Mouse (Mus musculus) heart, embryonic 16.5 days (tissue): ENCODE results near the gene Hoxa6. TPM values are rescaled to one million over a fixed set of nuclear protein-coding genes. Genes with fewer than 3 reads are reported as not detected.

Source experiments
- ATAC-seq: fragments of 200-750 bp; cut with Nextera tagmentation; replicated peaks from 2 replicates; pipeline ENCODE4 v1.8.0; 2017; ENCODE audit warnings: moderate number of reproducible peaks; ENCODE audit not compliant: insufficient read depth, low FRiP score; ENCODE audit errors: extremely low read depth
- H3K27ac ChIP-seq: fragments of 300-500 bp; sonication (generic); 2 replicates; pipeline ENCODE4 v1.5.1; 2014; ENCODE audit warnings: mild to moderate bottlenecking, low read length, control low read depth, moderate library complexity
- H3K27me3 ChIP-seq: fragments of 300-500 bp; sonication (generic); 2 replicates; pipeline ENCODE4 v1.6.1; 2014; ENCODE audit warnings: low read length, mixed read lengths; ENCODE audit not compliant: control insufficient read depth, insufficient read depth
- H3K36me3 ChIP-seq: fragments of 300-500 bp; sonication (generic); 2 replicates; pipeline ENCODE4 v1.6.1; 2014; ENCODE audit not compliant: control insufficient read depth, insufficient read depth
- H3K4me1 ChIP-seq: fragments of 300-500 bp; sonication (generic); 2 replicates; pipeline ENCODE4 v1.6.1; 2014; ENCODE audit warnings: low read length, mixed read lengths; ENCODE audit not compliant: control insufficient read depth, insufficient read depth
- H3K4me2 ChIP-seq: fragments of 300-500 bp; sonication (generic); 2 replicates; pipeline ENCODE4 v1.6.1; 2014; ENCODE audit warnings: low read depth, mild to moderate bottlenecking, control low read depth, low read length
- H3K4me3 ChIP-seq: fragments of 300-500 bp; sonication (generic); 2 replicates; pipeline ENCODE4 v1.5.1; 2014; ENCODE audit warnings: mild to moderate bottlenecking, control low read depth, low read length
- H3K9ac ChIP-seq: fragments of 300-500 bp; sonication (generic); 2 replicates; pipeline ENCODE4 v1.6.1; 2014; ENCODE audit warnings: low read length, control low read depth
- H3K9me3 ChIP-seq: fragments of 300-500 bp; sonication (generic); replicated peaks from 2 replicates; pipeline ENCODE4 v1.6.1; 2016; ENCODE audit warnings: low read length; ENCODE audit not compliant: control insufficient read depth
- WGBS: fragments of 180-500 bp; shearing (Covaris S2); extraction: QIAGEN DNeasy Blood & Tissue Kit; methylation state at CpG from one replicate; pipeline ENCODE4 v1.1.7; 2014; 5-methylcytosine and 5-hydroxymethylcytosine counted together
- polyA plus RNA-seq: library from polyadenylated mRNA; unstranded; fragments of >200 nt; fragmentation: Nextera tagmentation; extraction: Ambion mirVana; gene quantifications from 2 replicates; pipeline ENCODE4 v1.2.1, GENCODE M21; 2015

The Hoxa6 gene
- polyA plus RNA-seq, 1 experiment from 2014 or later: not detected

GRCm38 (mm10) chr6:52217459-52217768, 8.9 kb upstream of the Hoxa6 start:
- WGBS: under 1% methylated on average over 25 of the region's 25 CpGs

DNA sequence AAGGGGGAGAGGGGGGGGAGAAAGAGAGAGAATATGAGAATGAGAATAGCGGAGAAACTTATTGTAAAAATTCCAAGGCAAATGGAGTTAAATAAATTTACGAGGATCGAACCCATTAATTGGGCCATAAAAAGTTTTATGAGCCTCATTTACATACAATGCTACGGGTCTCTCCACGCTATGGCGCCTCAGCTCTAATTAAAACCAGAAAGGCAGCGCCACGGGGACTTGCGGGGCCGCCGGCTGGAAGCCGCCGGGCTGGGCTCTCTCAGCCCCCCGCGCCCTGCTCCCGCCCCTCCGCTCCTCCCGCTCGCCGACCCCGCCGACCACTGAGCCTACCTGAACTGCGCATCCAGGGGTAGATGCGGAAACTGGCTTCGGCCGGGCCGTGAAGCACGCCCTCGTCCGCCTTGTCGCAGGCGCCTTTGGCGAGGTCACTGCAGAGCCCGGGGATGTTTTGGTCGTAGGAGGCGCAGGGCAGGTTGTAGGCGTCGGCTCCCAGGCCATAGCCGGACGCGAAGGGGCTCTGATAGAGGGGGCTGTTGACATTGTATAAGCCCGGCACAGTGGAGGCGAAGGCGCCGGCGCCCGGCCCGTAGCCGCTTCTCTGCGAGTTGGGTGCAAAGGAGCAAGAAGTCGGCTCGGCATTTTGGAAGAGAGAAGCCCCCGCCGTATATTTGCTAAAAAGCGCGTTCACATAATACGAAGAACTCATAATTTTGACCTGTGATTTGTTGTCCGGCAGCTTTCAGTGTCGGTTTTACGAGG, 8.4 kb upstream of the Hoxa6 start:
- peaks cover 98% of the 10 kb centered on the region for H3K27me3 ChIP-seq
- no peaks in the 10 kb centered on the region for H3K36me3 ChIP-seq
- ATAC-seq: no peak
- H3K4me1 ChIP-seq: peaks cover 15% of the 10 kb centered on the region
- WGBS: 2% methylated on average over 60 of the region's 60 CpGs
- H3K4me2 ChIP-seq: peak overlapping the region; percentile 53
- no peaks in the 10 kb centered on the region for H3K9me3 ChIP-seq
- H3K27ac ChIP-seq: no peak overlapping the region
- H3K9ac ChIP-seq: no peak overlapping the region
- peak overlapping the region; percentile 42 for H3K4me3 ChIP-seq

More at GRCm38 (mm10) chr6:52217459-52217768, 8.9 kb upstream of the Hoxa6 start:
- Histone ChIP-seq H3K4me1 (peaks cover 15% of the 10 kb centered on the region), H3K27ac (no peak overlapping the region), H3K9ac (no peak overlapping the region), H3K27me3 (peaks cover 98% of the 10 kb centered on the region), H3K36me3 (no peaks in the 10 kb centered on the region), H3K9me3 (no peaks in the 10 kb centered on the region), H3K4me2 (peak overlapping the region; percentile 53), H3K4me3 (peak overlapping the region; percentile 42)
- no peak for ATAC-seq

DNA sequence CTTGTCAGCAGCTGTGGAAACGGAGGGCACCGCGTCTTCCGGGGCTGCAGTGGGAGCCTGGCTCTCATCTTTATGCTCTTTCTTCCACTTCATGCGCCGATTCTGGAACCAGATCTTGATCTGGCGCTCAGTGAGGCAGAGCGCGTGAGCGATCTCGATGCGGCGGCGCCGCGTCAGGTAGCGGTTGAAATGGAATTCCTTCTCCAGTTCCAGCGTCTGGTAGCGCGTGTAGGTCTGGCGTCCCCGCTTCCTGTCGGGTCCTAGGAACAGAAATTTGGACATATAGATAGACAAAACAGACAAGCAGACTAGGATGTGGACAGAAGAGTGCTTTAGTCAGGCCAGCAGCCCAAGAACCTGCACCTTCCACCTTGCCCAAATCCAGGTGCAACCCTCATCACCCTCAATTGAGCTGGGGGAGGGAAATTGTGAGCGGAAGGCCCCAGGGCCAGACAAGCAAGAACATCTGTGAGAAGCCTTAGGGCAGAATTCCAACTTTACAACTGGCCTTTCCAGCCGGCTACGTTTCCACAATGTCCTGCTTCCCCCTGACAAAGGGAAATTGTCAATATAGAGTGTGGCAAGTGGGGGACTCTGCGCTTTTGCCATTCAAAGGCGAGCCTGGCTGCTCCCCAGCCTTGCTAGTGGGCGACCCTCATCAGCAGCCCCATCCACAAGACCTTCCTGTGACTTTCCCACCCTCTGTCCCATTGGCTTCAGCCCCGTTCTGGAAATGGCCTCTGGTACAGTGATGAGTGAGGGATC, 7.4 kb upstream of the Hoxa6 start:
- Histone ChIP-seq H3K36me3 (no peaks in the 10 kb centered on the region), H3K4me2 (no peak overlapping the region), H3K27me3 (peaks cover 99% of the 10 kb centered on the region), H3K4me1 (peaks cover 13% of the 10 kb centered on the region), H3K27ac (no peak overlapping the region), H3K9me3 (no peaks in the 10 kb centered on the region), H3K9ac (no peak overlapping the region), H3K4me3 (no peak overlapping the region)
- WGBS: 5% methylated on average over 30 of the region's 30 CpGs
- ATAC-seq: no peak

DNA sequence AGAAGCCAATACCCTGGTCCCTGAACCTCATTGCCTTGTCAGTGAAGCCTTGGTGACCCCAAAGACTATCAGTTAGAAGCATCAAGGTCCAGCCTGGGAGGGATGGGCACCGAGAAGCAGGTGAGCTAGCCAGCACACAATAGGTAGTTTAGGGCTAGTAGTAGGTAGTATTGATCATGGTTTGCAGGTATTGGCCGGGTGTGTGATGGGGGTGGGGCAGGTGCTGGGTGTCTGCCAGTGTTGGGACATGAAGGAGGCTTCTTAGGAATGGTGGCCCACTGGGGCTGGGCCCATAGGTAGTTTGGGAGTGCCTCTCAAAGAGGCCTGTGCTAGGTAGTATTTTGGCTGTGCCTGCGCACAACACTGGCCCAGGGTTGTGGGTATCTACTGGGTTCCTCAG, 6.5 kb upstream of the Hoxa6 start:
- no peak overlapping the region for H3K4me2 ChIP-seq
- H3K27me3 ChIP-seq: peaks cover 98% of the 10 kb centered on the region

GRCm38 (mm10) chr6:52214271-52214670, 5.7 kb upstream of the Hoxa6 start:
- WGBS: 19% methylated on average over 5 of the region's 5 CpGs
- Histone ChIP-seq H3K27me3 (peaks cover 98% of the 10 kb centered on the region), H3K9ac (no peak overlapping the region), H3K4me2 (no peak overlapping the region), H3K9me3 (no peaks in the 10 kb centered on the region), H3K36me3 (no peaks in the 10 kb centered on the region), H3K27ac (no peak overlapping the region), H3K4me1 (peaks cover 13% of the 10 kb centered on the region), H3K4me3 (no peak overlapping the region)
- no peak for ATAC-seq

More for the DNA sequence above, 6.5 kb upstream of the Hoxa6 start:
- no peaks in the 10 kb centered on the region for H3K36me3 ChIP-seq
- 14% methylated on average over 3 of the region's 3 CpGs for WGBS
- no peak overlapping the region for H3K4me3 ChIP-seq
- peaks cover 13% of the 10 kb centered on the region for H3K4me1 ChIP-seq
- no peaks in the 10 kb centered on the region for H3K9me3 ChIP-seq
- no peak for ATAC-seq
- H3K9ac ChIP-seq: no peak overlapping the region
- H3K27ac ChIP-seq: no peak overlapping the region

DNA sequence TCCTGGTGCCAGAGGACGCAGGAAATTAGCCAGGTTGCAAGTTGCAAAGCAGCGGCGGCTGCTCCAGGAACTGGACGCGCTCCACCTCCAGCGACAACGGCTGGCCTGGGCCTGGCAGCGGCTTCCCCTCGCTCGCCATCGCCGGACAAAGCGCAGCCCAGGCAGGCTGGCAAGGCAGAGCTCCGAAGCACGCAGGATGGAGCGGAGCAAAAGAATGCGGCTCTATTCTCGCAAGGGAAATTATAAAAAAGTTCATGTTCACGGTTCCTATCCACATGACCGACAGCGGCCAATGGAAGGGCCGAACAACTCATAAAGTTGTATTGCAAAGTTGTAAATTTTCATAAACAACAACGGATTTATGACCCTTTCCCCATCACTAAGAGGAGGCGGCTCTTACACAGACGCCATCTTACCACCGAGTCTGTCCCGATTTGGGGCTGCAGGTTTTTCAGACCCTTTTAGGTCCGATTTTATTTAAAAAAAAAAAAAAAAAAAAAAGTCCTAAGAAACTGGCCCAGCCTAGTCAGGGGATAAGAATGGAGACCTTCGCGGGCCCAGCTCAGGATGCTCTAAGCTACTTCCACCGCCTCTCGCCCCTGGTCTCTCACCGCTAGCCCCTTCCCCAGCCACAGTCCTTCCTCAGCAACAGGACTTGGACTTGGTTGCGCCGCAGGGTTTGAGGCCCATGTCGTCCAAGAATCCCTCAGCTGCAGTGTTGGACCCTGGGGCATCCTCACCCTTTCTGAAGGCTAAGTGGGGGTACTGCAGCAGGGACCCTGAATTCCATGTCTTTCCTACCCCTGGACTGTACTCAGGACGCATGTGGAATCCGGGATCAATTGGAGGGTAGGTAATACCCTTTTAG, 4.8 kb upstream of the Hoxa6 start, which contains the start of the genes Hoxa3 and Gm28308:
Hoxa3 (minus strand) TSS at position 218 of the 868 bp plus-strand sequence.
Gm28308 (minus strand) TSS at position 221 of the 868 bp plus-strand sequence.
- Histone ChIP-seq H3K36me3 (no peaks in the 10 kb centered on the region), H3K9ac (no peak within 1 kb of the TSS), H3K4me2 (peak within 1 kb of the TSS; percentile 49), H3K27ac (no peak within 1 kb of the TSS), H3K27me3 (peaks cover 98% of the 10 kb centered on the region), H3K4me1 (peaks cover 13% of the 10 kb centered on the region), H3K9me3 (no peaks in the 10 kb centered on the region), H3K4me3 (peak within 1 kb of the TSS; percentile 39)
- 6% methylated on average over 38 of the region's 38 CpGs for WGBS
- no peak for ATAC-seq

DNA sequence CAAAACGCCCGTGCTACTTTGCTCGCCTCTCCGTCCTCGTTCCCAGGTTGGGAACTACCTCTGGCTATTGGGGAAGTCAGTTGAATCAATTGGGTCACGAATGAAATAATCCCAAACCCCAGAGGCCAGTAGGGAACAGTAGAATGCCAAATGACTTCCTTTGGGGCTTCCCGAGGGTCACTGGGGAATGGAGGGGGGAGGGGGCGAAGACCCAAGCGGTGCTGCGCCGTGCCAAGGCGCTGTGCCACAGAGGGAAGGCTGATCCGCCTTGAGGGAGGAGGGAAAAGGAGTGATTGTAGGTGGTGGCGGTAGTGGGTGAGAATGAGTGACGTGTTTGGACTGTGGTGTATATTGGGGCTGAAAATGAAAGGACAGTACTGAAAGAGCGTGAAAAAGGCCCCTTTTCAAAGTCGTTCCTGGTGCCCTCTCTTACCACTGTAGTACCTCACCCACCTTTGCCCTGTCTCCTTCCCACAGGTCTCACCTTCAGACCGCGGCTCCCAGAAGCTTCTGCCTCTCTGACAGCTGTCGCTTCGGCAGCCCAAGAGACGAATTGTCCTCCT, 4.1 kb upstream of the Hoxa6 start:
- no peak overlapping the region for H3K27ac ChIP-seq
- peaks cover 97% of the 10 kb centered on the region for H3K27me3 ChIP-seq
- H3K9ac ChIP-seq: no peak overlapping the region
- H3K4me1 ChIP-seq: peaks cover 13% of the 10 kb centered on the region
- H3K36me3 ChIP-seq: no peaks in the 10 kb centered on the region
- H3K4me2 ChIP-seq: peak overlapping the region; percentile 49
- H3K4me3 ChIP-seq: peak overlapping the region; percentile 39
- WGBS: 3% methylated on average over 22 of the region's 22 CpGs
- no peak for ATAC-seq
- H3K9me3 ChIP-seq: no peaks in the 10 kb centered on the region

- H3K9ac ChIP-seq: no peak overlapping the region
- peak overlapping the region; percentile 5 for H3K4me3 ChIP-seq
Observed at GRCm38 (mm10) chr6:52211961-52212360, 3.4 kb upstream of the Hoxa6 start.

More at GRCm38 (mm10) chr6:52211961-52212360, 3.4 kb upstream of the Hoxa6 start:
- Histone ChIP-seq H3K36me3 (no peaks in the 10 kb centered on the region), H3K27ac (no peak overlapping the region), H3K27me3 (peaks cover 97% of the 10 kb centered on the region), H3K9me3 (no peaks in the 10 kb centered on the region), H3K4me1 (peaks cover 7% of the 10 kb centered on the region), H3K4me2 (peak overlapping the region; percentile 35)
- ATAC-seq: no peak
- 4% methylated on average over 13 of the region's 13 CpGs for WGBS
